Mouse (Mus musculus): ENCODE data around the gene Dync1li1.

DNA sequence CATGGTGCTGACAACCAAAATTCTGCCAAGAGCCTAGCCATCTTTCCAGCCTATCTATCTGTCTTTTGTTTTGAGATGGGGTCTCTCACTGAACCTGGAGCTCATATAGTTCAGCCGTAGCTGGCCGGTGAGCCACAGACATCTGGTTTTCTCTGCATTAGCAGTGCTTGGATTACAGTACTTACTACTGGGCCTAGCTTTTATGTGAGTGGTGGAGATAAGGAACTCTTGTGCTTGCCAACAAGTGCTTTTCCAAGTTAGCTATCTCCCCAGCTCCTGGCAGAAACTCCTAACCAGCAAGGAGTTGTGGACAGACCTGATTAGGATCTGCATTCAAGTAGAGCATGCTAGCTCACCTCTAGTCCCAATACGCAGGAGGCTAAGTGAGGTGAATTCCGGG is 19.2 kb downstream of the Dync1li1 start:
- TF ChIP-seq POLR2A (IDR thresholded peaks at IDR 0.05; ENCODE audit: extremely low read depth, insufficient read depth, low read length) (no peak), CTCF (IDR thresholded peaks at IDR 0.05; ENCODE audit: extremely low read depth, insufficient read depth, low read length) (no peak)

Data from cortical plate, adult 2 months (tissue).